In the genomic region with DNA sequence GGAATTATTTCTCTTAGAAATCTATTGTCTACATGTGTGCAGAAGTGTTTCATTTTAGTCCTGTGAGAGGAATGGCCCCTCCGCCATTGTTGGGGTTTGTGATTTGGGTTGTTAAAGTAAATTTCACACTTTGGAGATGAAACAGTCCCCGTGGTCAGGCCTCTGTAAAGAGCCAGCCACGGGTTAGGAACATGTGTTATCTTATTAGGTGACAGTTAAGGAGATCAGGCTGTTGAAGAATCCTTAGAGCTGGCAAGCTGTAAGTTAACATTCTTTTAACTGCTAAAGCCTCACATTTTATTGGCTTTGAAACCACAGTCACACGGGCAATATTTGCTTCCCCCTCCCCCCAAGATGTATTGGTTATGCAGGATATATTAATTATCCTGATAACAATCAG, we compare ENCODE assay signal across 36 mouse cellular contexts.
"Had no signal": no experiment of that assay in that cellular context is flagged by ENCODE, and none has a peak within 500 bp of the region (broad histone marks: within the 10 kb centered on the region; RNA-seq: fewer than 3 reads in every experiment).

No protein-coding gene starts in this region.

- H3K27ac ChIP-seq: heart, adult 2 months; heart, embryonic 10.5 days; heart, embryonic 13.5 days; heart, embryonic 15.5 days; hindbrain, embryonic 10.5 days; hindbrain, embryonic 12.5 days; hindbrain, embryonic 13.5 days; hindbrain, embryonic 14.5 days; hindbrain, embryonic 15.5 days; hindbrain, postnatal 0 days; intestine, embryonic 15.5 days; kidney, embryonic 15.5 days; kidney, postnatal 0 days had no signal

- H3K9me3 ChIP-seq: heart, embryonic 10.5 days; heart, embryonic 12.5 days; heart, embryonic 13.5 days; heart, embryonic 15.5 days; hindbrain, embryonic 10.5 days; hindbrain, embryonic 12.5 days; hindbrain, embryonic 13.5 days; hindbrain, embryonic 15.5 days; intestine, embryonic 15.5 days; kidney, embryonic 15.5 days had no signal

- H3K4me2 ChIP-seq: heart, embryonic 11.5 days; heart, embryonic 12.5 days; heart, embryonic 13.5 days; heart, embryonic 15.5 days; hindbrain, embryonic 12.5 days; hindbrain, embryonic 13.5 days; hindbrain, embryonic 14.5 days; hindbrain, embryonic 15.5 days; intestine, embryonic 15.5 days; kidney, embryonic 15.5 days had no signal

- H3K9ac ChIP-seq: heart, embryonic 12.5 days; heart, embryonic 13.5 days; heart, embryonic 15.5 days; hindbrain, embryonic 12.5 days; hindbrain, embryonic 13.5 days; hindbrain, embryonic 14.5 days; hindbrain, embryonic 15.5 days; intestine, embryonic 15.5 days; kidney, embryonic 15.5 days had no signal

- ATAC-seq: hindbrain, embryonic 16.5 days; hindbrain, postnatal 0 days; inflammation-experienced regulatory T-cells, adult 6 months; intestine, embryonic 15.5 days; intestine, embryonic 16.5 days; intestine, postnatal 0 days had no signal

- H3K27me3 ChIP-seq: heart, embryonic 12.5 days; heart, embryonic 13.5 days; heart, embryonic 15.5 days; hindbrain, embryonic 12.5 days; hindbrain, embryonic 13.5 days; hindbrain, embryonic 15.5 days; intestine, embryonic 15.5 days; kidney, embryonic 15.5 days had no signal

- DNase-seq: heart, adult 18-20 months; heart, adult 2 months; heart, postnatal 10 days; heart, postnatal 14 days; heart, postnatal 36 days; heart, postnatal 4 days; kidney, adult 11 months; kidney, adult 18-20 months; kidney, adult 2 months; kidney, adult 8-10 months; kidney, adult 9 months; kidney, postnatal 10 days; kidney, postnatal 14 days; kidney, postnatal 25 days; kidney, postnatal 36 days; kidney, postnatal 4 days; layer of hippocampus, adult 9-11 months had no signal

- H3K36me3 ChIP-seq: heart, embryonic 10.5 days; heart, embryonic 12.5 days; heart, embryonic 13.5 days; heart, embryonic 15.5 days; hindbrain, embryonic 10.5 days; hindbrain, embryonic 12.5 days; hindbrain, embryonic 13.5 days; hindbrain, embryonic 15.5 days; intestine, embryonic 15.5 days; kidney, embryonic 15.5 days had no signal

- H3K4me3 ChIP-seq: heart, adult 2 months; heart, embryonic 10.5 days; heart, embryonic 12.5 days; heart, embryonic 13.5 days; heart, embryonic 15.5 days; hindbrain, embryonic 10.5 days; hindbrain, embryonic 12.5 days; hindbrain, embryonic 13.5 days; hindbrain, embryonic 15.5 days; intestine, embryonic 15.5 days; kidney, embryonic 15.5 days; layer of hippocampus, adult 2 months had no signal
